Mouse (Mus musculus): ENCODE measurements around the gene Saxo1. TPM values are rescaled to one million over a fixed set of nuclear protein-coding genes. Genes with fewer than 3 reads are reported as not detected.

The Saxo1 gene
- polyA plus RNA-seq, 1 experiment from 2014 or later = not detected

DNA sequence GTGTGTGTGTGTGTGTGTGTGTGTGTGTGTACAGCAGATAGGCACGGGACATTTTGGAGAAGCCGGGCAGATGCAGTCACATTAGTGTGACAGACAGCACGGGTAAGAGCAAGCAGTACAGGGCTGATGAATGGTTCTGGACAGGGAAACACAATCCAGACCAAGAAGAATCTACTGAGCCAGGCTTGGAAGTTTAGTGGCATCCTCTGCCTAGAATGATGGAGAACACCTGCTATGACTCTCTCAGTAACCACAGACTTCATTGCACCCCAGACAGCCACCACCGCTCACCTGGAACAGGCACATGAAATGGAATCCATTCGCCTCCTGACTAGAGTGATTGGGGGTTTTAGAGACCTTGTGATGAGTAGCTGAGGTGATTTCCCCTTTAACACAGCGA lies 38.2 kb downstream of the Saxo1 start:
- no peak overlapping the region for H3K9ac ChIP-seq (replicated peaks; ENCODE audit: low read length)
- no peak for ATAC-seq (ENCODE audit: low FRiP score, low TSS enrichment)
- no peak for DNase-seq
- no peaks in the 10 kb centered on the region for H3K9me3 ChIP-seq (ENCODE audit: control insufficient read depth, low read length)
- 88% methylated on average over 6 of the region's 6 CpGs for WGBS
- no peaks in the 10 kb centered on the region for H3K4me1 ChIP-seq (ENCODE audit: control insufficient read depth, insufficient read depth, low read length)
- H3K27ac ChIP-seq (replicated peaks; ENCODE audit: low read depth, low read length) = no peak overlapping the region
- no peak overlapping the region for H3K4me3 ChIP-seq (replicated peaks; ENCODE audit: low read depth, low read length)
- no peaks in the 10 kb centered on the region for H3K27me3 ChIP-seq (ENCODE audit: control insufficient read depth, insufficient read depth, low read length)
- no peak overlapping the region for H3K4me2 ChIP-seq (ENCODE audit: low read length)
- H3K36me3 ChIP-seq (ENCODE audit: control insufficient read depth, insufficient read depth, low read length) = no peaks in the 10 kb centered on the region

DNA sequence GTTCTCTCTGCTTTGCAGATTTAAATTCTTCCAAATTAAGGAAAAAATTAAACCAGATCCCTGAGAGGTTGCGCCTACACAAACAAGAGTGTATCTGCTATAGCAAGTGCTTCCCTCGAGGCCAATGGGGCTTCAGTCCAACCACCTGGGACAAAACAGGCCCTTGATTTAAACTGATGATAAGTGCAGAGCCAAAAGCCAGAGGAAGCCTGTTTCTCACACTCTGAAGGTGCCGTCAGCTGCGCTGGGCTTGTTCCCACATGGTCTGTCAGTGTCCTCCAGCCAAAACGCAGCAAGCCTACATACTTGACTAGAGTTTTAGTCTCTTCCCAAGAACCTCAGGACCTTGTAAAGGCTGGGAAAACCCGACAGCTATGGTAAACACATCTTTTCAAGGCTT lies 53.5 kb downstream of the Saxo1 start:
- Histone ChIP-seq H3K4me2 (ENCODE audit: low read length) (no peak overlapping the region), H3K27ac (replicated peaks; ENCODE audit: low read depth, low read length) (no peak overlapping the region), H3K36me3 (ENCODE audit: control insufficient read depth, insufficient read depth, low read length) (no peaks in the 10 kb centered on the region), H3K4me1 (ENCODE audit: control insufficient read depth, insufficient read depth, low read length) (no peaks in the 10 kb centered on the region), H3K9ac (replicated peaks; ENCODE audit: low read length) (no peak overlapping the region), H3K4me3 (replicated peaks; ENCODE audit: low read depth, low read length) (no peak overlapping the region), H3K27me3 (ENCODE audit: control insufficient read depth, insufficient read depth, low read length) (no peaks in the 10 kb centered on the region), H3K9me3 (ENCODE audit: control insufficient read depth, low read length) (no peaks in the 10 kb centered on the region)
- DNase-seq (no peak), ATAC-seq (ENCODE audit: low FRiP score, low TSS enrichment) (no peak)
- 90% methylated on average over 6 of the region's 6 CpGs for WGBS

DNA sequence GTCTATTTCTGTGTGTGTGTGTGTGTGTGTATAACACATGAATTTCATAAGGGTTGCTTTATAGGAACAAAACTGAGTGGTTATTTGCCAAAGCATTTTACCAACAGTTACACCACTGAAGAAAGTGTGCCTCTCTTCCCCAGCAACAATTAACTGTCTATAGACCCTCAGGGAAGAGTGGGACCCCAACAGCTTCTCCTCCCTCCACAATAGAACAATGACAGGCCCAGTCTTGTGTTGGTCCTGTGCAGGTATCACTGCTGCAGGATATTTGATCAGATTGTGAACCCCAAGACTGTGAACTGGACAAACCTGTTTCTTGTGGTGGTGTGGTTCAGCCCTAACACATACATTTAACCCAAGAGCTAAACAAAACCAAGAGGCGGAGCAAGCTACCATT lies 58.6 kb downstream of the Saxo1 start:
- H3K27ac ChIP-seq (replicated peaks; ENCODE audit: low read depth, low read length) = no peak overlapping the region

DNA sequence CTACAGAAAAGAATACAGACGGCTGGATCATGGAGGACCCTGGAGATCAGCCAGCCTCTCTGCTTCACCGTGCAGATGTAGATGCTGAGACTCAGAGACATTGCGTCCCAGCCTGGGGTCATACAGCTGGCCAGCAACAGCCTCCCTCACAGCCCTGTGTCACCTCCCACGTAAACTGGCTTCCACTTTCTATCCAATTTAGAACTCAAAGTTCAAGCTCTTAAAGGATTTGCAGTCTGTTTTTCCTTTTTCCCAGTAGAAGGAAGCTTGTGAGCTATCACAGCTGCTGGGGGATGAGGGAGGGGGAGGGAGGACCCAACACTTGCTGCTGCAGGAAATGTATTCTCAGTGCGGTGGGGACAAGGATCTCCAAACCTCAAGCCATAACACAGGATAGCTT lies 59.4 kb downstream of the Saxo1 start:
- Histone ChIP-seq H3K4me2 (ENCODE audit: low read length) (no peak overlapping the region), H3K27ac (replicated peaks; ENCODE audit: low read depth, low read length) (no peak overlapping the region), H3K36me3 (ENCODE audit: control insufficient read depth, insufficient read depth, low read length) (no peaks in the 10 kb centered on the region), H3K4me3 (replicated peaks; ENCODE audit: low read depth, low read length) (no peak overlapping the region), H3K4me1 (ENCODE audit: control insufficient read depth, insufficient read depth, low read length) (no peaks in the 10 kb centered on the region), H3K9me3 (ENCODE audit: control insufficient read depth, low read length) (no peaks in the 10 kb centered on the region), H3K27me3 (ENCODE audit: control insufficient read depth, insufficient read depth, low read length) (no peaks in the 10 kb centered on the region), H3K9ac (replicated peaks; ENCODE audit: low read length) (no peak overlapping the region)
- 82% methylated on average over 5 of the region's 5 CpGs for WGBS
- ATAC-seq (ENCODE audit: low FRiP score, low TSS enrichment) (no peak), DNase-seq (no peak)

More for the DNA sequence above, 58.6 kb downstream of the Saxo1 start:
- Histone ChIP-seq H3K9ac (replicated peaks; ENCODE audit: low read length) (no peak overlapping the region), H3K36me3 (ENCODE audit: control insufficient read depth, insufficient read depth, low read length) (no peaks in the 10 kb centered on the region), H3K4me3 (replicated peaks; ENCODE audit: low read depth, low read length) (no peak overlapping the region), H3K9me3 (ENCODE audit: control insufficient read depth, low read length) (no peaks in the 10 kb centered on the region), H3K27me3 (ENCODE audit: control insufficient read depth, insufficient read depth, low read length) (no peaks in the 10 kb centered on the region), H3K4me1 (ENCODE audit: control insufficient read depth, insufficient read depth, low read length) (no peaks in the 10 kb centered on the region), H3K4me2 (ENCODE audit: low read length) (no peak overlapping the region)
- no peak for ATAC-seq (ENCODE audit: low FRiP score, low TSS enrichment)
- 96% methylated on average over 1 of the region's 1 CpGs for WGBS
- DNase-seq = no peak

DNA sequence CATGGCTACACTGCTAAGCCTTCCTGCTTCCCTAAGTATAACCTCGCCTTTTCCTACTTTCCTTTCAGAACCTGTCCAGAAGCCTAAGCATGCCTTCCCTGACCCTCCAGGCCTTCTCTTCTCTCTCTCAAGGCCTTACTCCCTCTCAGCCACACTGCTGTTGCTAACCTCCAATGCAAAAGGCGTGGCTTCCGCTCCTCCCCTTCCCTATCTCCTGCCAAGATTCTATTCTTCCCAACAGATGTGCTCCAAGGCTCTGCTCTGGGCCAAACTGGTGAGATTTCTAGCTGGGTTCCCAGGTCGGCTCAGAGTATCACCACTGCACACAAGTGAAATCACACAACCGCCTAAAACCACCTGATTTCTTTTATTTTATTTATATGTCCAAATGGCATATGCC lies 69.0 kb downstream of the Saxo1 start:
- Histone ChIP-seq H3K4me1 (ENCODE audit: control insufficient read depth, insufficient read depth, low read length) (no peaks in the 10 kb centered on the region), H3K9me3 (ENCODE audit: control insufficient read depth, low read length) (no peaks in the 10 kb centered on the region), H3K36me3 (ENCODE audit: control insufficient read depth, insufficient read depth, low read length) (no peaks in the 10 kb centered on the region), H3K4me3 (replicated peaks; ENCODE audit: low read depth, low read length) (no peak overlapping the region), H3K27me3 (ENCODE audit: control insufficient read depth, insufficient read depth, low read length) (no peaks in the 10 kb centered on the region), H3K9ac (replicated peaks; ENCODE audit: low read length) (no peak overlapping the region), H3K27ac (replicated peaks; ENCODE audit: low read depth, low read length) (no peak overlapping the region), H3K4me2 (ENCODE audit: low read length) (no peak overlapping the region)
- DNase-seq (no peak), ATAC-seq (ENCODE audit: low FRiP score, low TSS enrichment) (no peak)
- WGBS = 82% methylated on average over 5 of the region's 5 CpGs

DNA sequence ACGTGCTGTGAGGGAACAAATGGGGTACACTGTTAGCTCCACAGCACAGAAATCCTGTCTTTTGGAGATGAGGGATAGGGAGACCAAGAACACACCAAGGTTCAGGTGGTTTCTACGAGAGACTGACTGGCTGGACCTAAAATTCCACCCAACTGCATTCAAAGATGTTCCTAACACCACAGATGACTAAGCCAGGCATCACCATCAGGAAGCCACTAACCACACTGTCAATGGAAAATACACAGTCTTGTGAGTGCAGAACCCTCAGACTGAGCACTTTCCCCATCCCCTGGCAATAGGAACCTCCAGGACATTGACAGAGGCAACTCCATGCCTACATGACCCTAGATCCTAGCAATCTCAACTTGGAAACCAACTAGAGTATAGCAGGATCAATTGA lies 71.2 kb downstream of the Saxo1 start:
- Histone ChIP-seq H3K4me1 (ENCODE audit: control insufficient read depth, insufficient read depth, low read length) (no peaks in the 10 kb centered on the region), H3K9me3 (ENCODE audit: control insufficient read depth, low read length) (no peaks in the 10 kb centered on the region), H3K27me3 (ENCODE audit: control insufficient read depth, insufficient read depth, low read length) (no peaks in the 10 kb centered on the region), H3K4me3 (replicated peaks; ENCODE audit: low read depth, low read length) (no peak overlapping the region), H3K9ac (replicated peaks; ENCODE audit: low read length) (no peak overlapping the region), H3K36me3 (ENCODE audit: control insufficient read depth, insufficient read depth, low read length) (no peaks in the 10 kb centered on the region), H3K27ac (replicated peaks; ENCODE audit: low read depth, low read length) (no peak overlapping the region), H3K4me2 (ENCODE audit: low read length) (no peak overlapping the region)
- no peak for ATAC-seq (ENCODE audit: low FRiP score, low TSS enrichment)
- DNase-seq = no peak
- WGBS = 97% methylated on average over 2 of the region's 2 CpGs

DNA sequence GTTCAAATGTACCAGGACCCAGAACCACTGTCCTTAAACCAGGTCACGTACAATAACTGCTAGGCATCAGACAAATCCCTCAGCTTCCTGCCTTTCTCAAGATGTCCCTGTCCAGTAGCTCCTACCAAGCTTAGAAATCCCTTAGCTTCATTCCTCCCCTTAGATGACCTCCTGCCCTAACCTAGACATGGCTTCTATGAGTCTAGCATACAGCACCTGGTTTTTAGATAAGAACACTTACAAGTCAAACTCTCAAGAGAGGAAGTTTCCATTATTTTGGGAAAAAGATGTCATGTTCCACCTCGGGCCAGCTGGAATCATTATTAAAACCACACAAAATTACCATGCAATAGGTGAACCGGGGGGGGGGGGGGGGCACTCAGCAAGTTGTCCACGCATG lies 71.6 kb downstream of the Saxo1 start:
- H3K9ac ChIP-seq (replicated peaks; ENCODE audit: low read length) = no peak overlapping the region
- DNase-seq = no peak
- no peak for ATAC-seq (ENCODE audit: low FRiP score, low TSS enrichment)
- no peaks in the 10 kb centered on the region for H3K27me3 ChIP-seq (ENCODE audit: control insufficient read depth, insufficient read depth, low read length)
- no peak overlapping the region for H3K4me3 ChIP-seq (replicated peaks; ENCODE audit: low read depth, low read length)
- no peak overlapping the region for H3K4me2 ChIP-seq (ENCODE audit: low read length)
- H3K27ac ChIP-seq (replicated peaks; ENCODE audit: low read depth, low read length) = no peak overlapping the region
- no peaks in the 10 kb centered on the region for H3K36me3 ChIP-seq (ENCODE audit: control insufficient read depth, insufficient read depth, low read length)
- H3K4me1 ChIP-seq (ENCODE audit: control insufficient read depth, insufficient read depth, low read length) = no peaks in the 10 kb centered on the region
- 92% methylated on average over 4 of the region's 4 CpGs for WGBS
- H3K9me3 ChIP-seq (ENCODE audit: control insufficient read depth, low read length) = no peaks in the 10 kb centered on the region

DNA sequence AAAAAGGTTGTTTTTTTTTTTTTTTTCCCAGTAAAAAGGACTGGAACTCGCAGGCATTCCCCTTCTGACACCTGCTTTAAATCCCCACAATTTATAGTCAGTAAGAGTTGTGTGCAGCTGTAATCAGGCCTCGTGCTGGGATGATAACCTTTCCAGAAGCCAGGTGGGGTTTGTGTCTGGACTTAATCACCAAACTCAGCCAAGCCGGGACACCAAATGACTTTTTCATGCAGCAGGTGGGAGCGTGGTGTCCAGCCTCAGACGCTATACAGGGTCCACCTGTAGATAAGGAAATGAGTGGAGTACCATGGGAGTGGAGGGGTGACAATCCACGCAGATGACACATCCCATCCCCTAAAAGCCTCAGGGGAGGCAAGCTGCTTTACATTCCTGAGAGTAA lies 73.1 kb downstream of the Saxo1 start:
- ATAC-seq (ENCODE audit: low FRiP score, low TSS enrichment) (no peak), DNase-seq (no peak)
- Histone ChIP-seq H3K27me3 (ENCODE audit: control insufficient read depth, insufficient read depth, low read length) (no peaks in the 10 kb centered on the region), H3K9me3 (ENCODE audit: control insufficient read depth, low read length) (no peaks in the 10 kb centered on the region), H3K27ac (replicated peaks; ENCODE audit: low read depth, low read length) (no peak overlapping the region), H3K36me3 (ENCODE audit: control insufficient read depth, insufficient read depth, low read length) (no peaks in the 10 kb centered on the region), H3K4me1 (ENCODE audit: control insufficient read depth, insufficient read depth, low read length) (no peaks in the 10 kb centered on the region), H3K9ac (replicated peaks; ENCODE audit: low read length) (no peak overlapping the region), H3K4me3 (replicated peaks; ENCODE audit: low read depth, low read length) (no peak overlapping the region), H3K4me2 (ENCODE audit: low read length) (no peak overlapping the region)
- WGBS = 84% methylated on average over 6 of the region's 6 CpGs

DNA sequence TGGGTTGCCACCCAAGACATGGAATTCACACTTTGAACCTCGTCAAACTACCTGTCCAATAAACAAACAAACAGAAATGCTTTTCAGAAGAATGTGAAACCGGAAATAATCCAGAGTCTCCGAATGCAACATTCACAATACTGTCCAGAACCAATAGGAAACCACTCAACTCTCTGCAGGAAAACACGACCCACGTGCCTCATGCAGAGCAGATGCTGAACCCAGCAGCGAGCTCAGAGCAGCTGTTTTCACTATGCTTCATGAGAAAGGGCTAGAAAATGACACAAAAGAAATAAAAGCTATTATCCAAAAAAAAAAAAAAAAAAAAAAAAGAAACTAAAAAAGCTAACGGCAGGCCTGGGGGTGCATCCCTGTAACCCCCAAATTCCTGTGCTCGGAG lies 74.4 kb downstream of the Saxo1 start:
- Histone ChIP-seq H3K36me3 (ENCODE audit: control insufficient read depth, insufficient read depth, low read length) (no peaks in the 10 kb centered on the region), H3K9ac (replicated peaks; ENCODE audit: low read length) (no peak overlapping the region), H3K4me1 (ENCODE audit: control insufficient read depth, insufficient read depth, low read length) (no peaks in the 10 kb centered on the region), H3K27me3 (ENCODE audit: control insufficient read depth, insufficient read depth, low read length) (no peaks in the 10 kb centered on the region), H3K4me2 (ENCODE audit: low read length) (no peak overlapping the region), H3K9me3 (ENCODE audit: control insufficient read depth, low read length) (no peaks in the 10 kb centered on the region), H3K4me3 (replicated peaks; ENCODE audit: low read depth, low read length) (no peak overlapping the region), H3K27ac (replicated peaks; ENCODE audit: low read depth, low read length) (no peak overlapping the region)
- WGBS = 77% methylated on average over 8 of the region's 8 CpGs
- no peak for ATAC-seq (ENCODE audit: low FRiP score, low TSS enrichment)
- DNase-seq = no peak
